Mouse (Mus musculus): ENCODE measurements around the gene Slc10a6.

The Slc10a6 gene

DNA sequence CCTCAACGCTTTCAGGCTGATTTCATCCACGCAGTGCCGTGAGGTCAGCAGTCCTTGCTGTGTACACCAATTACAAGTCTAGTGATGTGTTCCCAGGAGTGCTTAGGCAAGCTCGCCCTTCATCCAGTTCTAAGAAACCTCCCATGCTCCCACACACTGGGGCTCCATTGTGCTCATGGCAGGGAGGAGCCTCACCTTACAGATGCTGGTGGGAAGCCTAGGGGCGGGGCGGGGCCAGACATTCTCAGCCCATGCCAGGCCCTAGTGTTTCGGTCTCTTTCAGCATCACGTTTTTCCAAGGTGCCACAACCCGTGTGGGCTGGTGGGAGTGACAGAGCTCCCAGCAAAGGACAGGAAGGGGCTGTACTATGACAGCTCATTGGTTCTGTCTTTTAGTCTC, 12.0 kb downstream of the Slc10a6 start:
- DNase-seq (ENCODE audit: low read depth, low spot score), result no peak

DNA sequence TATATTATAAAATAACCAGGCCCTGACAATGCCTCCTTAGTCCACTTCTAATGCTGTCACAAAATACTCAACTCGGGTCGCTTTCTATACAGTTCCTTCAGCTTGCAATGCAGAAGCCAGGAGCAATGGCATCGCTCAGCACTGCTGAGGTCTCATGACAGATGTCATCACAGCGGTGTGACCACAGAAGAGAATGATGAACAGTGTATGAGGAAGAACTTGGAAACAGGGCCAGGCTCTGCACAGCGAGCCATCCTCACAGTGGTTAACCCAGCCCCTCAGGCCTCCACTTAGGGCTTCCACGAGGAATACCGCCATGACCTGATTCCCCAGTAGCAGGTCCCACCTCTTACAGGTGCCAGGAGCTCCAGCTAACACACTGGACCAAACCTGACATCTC, 14.8 kb downstream of the Slc10a6 start:
- DNase-seq (ENCODE audit: low read depth, low spot score), result no peak

DNA sequence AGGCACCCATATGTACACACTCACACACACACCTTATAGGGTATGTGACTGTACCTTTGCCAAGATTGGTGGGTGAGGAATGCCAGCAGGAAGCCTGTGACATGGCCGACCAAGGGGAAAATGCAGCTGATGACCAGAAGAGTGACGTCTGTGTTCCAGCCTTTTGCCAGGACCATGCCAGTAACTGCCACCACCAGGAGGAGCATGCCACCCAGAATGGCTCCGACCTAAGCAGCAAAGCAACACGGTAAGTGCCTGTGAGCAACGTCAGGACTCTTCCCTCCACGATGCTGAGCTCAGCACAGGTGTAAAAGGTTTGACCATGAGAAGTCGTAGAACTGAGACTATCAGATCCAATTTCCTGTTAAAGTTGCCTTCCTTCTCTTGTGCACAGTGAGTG, 16.9 kb downstream of the Slc10a6 start:
- no peak for DNase-seq (ENCODE audit: low read depth, low spot score)

DNA sequence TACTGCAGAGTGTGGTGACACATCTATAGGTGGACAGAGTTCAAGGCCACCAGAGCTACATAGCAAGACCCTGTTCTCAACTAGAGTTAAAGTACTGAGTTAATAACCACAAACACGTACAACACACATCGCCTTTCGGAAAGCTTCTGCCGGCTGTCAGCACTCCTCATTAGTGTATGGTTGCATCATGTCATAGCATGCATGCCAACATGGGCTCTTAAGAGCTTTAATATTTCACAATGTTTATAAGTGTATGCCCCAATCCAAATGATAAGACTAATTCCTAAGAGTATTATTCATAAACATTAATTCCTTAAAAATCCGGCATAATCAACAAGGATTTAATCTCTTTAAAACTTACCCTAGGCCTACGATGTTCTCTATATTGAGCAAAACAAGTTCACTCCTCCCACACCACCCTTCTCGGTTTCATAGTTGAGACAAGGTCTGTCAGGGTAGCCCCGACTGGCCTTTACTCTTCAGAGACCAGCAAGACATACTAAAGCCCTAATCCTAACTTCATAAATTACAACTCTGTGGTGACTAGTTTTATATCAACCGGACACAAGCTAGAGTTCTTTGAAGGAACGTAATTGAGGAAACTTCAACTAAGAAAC, 18.2 kb downstream of the Slc10a6 start:
- no peak for DNase-seq (ENCODE audit: low read depth, low spot score)

DNA sequence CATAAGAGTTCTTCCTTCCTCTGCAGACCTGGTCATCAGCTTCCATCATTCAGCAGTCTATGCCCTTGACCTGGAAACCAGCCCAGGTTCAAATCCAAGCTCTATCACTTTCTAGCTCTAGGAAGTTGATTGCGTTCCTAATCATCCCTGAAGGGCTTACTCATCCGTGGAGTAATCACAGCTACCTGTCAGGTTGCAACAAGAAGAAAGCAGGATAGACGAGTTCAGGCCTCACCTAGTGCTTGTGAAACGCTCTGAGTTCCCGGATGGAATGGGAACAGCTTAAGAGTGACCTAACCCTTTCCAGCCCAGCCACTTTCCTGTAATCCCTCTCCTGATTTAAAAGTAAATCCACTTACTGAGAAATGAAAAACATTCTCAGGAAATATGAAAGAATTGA, 19.1 kb downstream of the Slc10a6 start:
- DNase-seq (ENCODE audit: low read depth, low spot score), result no peak

DNA sequence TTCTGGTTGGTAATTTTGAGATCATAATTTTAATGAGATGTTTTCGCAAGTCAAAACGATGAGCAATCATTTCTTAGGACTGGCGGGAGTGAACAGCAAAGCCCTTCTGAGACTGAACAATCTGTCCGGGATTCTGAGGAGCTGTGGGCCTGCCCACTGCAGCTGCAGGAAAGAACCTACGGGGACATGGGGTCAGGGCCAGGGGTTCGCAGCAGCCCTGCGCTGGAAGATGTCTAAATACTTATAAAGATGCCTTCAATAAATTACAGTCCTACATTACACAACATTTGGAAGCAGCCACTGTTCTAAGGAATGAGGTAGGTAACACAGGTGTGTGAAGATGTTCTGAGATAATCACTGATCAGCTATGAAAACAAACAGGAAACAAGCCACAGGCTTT, 23.5 kb downstream of the Slc10a6 start:
- no peak for DNase-seq (ENCODE audit: low read depth, low spot score)

DNA sequence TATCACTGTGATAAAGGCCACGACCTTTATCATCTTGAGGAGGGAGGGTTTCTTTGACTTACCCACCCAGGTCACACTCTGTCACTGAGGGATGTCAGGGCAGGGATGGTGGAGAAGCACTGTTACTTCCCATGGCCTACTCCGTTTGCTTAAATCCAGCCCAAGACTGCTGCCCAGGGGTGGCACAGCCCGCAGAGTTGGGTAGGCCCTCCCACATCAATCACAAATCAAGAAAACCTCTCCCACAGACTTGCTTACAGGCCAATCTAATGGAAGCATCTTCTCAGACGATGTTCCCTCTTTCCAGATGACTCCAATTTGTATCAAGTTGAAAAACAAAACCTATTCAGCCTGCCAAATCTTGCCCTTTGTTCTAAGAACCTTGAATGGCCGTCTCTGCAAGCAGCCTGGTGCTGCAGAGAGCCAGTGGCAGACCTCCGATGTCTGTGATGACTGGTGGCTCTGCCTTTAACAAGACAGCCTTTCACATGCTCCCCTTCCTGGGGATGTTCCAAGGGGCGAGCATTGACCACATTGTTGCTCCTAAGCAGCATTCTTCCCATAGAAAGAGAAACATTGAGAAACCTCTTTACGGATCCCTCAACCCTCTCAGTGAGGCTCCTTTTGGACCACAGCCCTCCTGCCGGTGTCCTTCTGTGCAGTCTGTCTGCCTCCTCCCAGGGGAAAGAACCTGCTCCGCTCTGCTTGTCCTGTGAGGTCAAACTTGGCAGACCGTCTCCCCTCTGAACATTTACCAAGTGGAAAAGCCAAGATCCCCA, 25.9 kb downstream of the Slc10a6 start:
- DNase-seq (ENCODE audit: low read depth, low spot score), result peak; percentile 55

DNA sequence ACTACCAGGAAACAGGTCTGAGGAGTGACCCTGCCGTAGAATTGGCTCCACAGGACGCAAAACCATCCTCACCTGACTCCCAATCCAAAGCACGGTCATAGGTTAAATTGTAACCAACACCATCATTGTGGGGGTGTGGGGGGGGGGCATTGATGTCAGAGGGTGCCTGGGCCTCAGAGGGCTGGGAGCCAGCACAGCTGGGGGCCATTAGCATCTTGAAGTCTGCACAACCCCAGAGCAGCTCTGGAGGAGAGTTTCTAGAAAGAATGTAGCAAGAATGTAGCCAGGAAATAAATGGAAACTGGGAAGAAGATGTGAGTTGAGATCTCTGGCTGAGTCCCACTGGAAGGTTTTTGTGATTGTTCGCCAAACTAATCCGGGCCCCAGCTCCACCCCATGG, 30.3 kb downstream of the Slc10a6 start:
- no peak for DNase-seq (ENCODE audit: low read depth, low spot score)

DNA sequence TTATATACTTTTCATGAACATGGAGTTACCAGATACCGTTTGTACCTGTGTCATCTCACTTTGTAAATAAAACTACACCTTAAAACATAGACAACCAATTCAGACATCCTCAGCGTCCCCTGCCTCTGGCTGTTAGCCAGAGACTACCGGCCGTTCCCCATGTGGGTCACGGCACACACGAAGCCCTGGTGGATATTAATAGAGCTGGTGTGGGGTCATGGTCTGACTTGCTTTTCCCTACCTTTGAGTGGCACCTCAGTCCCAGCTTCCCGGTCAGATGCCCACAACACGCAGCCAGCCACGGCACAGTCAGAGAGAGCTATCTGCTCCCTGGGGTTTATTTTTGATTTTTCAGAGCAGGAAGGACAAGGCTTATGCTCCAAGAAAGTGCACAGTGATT, 30.9 kb downstream of the Slc10a6 start:
- DNase-seq (ENCODE audit: low read depth, low spot score), result no peak

DNA sequence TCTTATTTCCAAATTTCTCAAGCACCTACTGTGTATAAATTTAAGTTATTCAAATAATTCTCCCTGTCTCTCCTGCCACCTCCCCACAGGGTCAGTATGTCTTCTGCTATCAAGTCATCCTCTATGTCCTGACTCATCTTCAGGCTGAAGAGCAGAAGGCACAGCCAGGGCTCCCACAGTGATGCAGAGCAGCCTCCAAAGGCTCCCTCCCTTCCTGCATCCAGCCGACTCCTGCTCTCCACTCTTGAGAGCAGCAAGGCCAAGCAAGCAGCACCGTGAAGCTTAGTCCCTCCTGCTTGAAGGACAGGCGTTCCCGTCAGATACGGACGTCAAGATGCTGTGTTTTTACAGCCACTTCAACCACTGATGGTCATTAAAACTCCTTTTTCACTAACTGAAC, 31.6 kb downstream of the Slc10a6 start:
- DNase-seq (ENCODE audit: low read depth, low spot score), result peak; percentile 75

DNA sequence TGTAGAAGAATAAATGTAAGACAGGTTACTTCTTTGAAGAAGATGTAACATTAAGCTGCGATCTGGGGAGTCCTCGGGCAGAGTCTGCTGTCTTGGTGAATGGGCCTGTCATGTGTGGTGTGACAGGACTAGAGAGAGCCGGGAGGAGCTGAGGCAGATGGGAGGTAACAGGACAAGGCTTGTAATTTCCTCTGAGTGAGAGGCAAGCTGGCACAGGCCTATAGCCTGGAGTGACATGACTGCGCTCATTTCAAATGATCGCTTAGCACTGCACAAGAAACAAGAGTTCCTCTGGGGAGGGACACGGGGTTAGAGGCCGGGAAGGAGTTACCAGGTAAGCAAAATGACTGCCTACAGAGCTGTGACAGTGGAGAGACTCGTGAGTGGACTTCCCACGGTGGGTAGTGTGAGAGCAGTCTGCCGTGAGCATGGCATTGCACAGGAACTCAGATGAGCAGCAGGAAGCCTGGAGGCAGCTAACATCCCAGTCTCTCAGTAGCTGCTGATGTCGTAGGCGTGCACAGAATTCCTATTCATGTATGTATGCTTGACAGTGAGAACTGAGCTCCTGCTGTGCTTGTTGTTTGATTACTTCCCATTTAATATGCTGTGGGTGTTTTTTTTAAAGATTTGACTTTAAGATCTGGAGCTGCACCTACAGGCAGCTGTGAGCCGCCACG, 32.6 kb downstream of the Slc10a6 start:
- peak; percentile 23 for DNase-seq (ENCODE audit: low read depth, low spot score)

DNA sequence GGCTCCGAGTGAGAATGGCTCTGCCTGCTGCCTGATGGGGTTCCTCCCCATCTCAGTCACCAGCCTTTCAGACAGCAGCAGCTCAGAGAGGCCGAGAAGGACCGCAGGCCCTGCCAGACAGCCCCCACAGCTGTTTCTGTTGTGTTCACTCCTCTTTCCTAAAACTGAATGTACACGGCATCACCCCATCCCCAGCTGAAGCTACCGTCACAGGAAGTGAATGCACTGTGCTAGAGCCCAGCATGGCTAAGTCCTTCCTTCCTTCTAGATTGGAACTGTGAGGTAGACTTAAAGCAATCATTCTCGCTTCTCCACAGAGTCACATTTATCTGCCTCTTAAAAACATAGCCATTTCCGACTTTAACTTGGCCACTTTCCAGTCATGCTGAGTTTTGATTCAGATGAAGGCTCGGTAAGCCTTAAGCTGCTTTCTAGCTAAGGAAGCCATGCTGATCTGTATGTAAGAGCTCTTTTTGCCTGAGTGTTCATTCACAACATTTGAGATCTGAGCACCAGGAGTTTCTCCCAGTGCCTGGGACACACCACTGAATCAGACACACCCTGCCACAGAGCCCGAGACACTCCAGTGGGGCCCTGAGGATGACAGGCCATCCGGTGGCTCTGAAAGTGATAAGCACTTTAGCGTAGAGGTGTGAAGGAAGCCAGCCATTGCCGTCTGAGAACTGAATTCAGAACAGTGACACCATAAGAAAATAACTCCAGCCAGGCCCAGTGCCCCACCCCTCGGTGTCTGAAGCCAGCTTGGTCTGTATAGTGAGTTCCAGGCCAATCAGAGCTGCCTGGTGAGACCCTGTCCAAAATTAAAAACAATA, 33.6 kb downstream of the Slc10a6 start:
- peak; percentile 36 for DNase-seq (ENCODE audit: low read depth, low spot score)

DNA sequence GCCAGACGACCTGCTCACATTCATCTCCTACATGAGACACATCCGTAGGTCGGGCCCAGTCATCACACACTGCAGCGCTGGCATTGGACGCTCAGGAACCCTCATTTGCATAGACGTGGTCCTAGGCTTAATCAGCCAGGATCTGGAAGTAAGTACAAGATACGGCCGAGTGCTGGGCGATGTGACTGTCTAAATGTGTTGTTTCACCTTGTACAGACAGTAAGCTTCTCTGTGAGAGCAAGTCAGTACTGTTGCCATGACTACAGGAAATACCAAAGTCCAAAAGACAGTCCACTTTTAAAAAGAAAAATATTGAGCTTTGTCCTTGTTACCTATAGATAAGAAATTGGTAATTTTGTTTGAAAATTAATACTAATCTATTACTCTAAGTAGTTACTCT, 35.6 kb downstream of the Slc10a6 start:
- DNase-seq (ENCODE audit: low read depth, low spot score), result peak; percentile 12

DNA sequence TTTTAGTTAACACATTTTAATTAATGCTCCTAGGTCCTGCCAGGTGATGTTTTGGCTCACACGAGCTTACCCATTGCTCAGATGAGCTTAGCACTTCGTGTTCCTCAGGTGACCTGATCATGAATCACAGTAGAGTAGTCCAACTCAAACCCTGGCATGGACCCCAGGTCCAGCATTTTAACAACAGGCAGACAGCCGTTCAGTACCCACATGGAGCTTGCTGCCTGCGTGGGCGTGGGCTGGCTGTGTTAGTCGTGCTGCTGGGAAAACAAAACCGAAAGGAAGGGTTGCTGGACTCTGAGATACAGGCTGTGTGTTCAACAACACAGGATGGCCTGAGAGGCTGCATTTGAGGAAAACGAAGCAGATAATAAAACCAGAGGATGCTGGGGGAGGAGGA, 36.5 kb downstream of the Slc10a6 start:
- DNase-seq (ENCODE audit: low read depth, low spot score), result peak; percentile 80

DNA sequence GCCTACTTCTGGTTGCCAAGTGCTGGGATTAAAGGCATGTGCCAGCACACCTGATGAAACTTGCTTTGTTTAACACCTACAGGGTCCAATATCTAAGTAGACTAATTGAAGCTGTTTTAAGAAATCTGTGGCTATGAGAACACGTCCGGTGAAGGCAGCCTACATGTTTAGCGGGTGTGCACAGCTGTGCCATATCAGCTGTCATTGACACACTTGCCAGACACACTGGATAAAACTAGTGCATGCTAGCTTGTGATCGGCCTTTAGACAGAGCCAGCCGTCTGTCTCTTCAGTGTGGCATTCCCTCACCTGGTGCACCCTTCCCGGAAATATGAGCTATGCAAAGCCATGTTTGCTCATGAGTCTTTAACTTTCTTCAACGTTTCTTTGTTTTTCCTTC, 37.4 kb downstream of the Slc10a6 start:
- no peak for DNase-seq (ENCODE audit: low read depth, low spot score)

DNA sequence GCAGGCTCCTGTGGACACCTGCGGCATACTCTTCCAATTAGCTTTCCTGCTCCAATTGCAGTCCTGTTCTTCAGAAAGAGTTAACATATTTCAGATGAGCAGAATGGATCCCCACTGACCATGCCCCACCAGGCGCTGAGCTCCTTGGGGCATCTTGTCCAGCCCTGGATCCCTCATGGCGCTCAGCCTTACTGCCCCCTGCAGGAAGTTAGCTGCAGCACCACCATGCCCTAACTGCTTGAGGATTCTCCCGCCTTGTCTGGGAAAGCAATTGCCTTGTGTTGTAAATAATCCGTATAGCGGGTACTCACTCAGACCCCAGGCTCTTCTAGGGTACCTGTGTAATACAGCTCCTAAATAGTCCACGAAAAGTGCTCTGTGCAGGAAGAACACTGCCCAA, 42.0 kb downstream of the Slc10a6 start:
- no peak for DNase-seq (ENCODE audit: low read depth, low spot score)

DNA sequence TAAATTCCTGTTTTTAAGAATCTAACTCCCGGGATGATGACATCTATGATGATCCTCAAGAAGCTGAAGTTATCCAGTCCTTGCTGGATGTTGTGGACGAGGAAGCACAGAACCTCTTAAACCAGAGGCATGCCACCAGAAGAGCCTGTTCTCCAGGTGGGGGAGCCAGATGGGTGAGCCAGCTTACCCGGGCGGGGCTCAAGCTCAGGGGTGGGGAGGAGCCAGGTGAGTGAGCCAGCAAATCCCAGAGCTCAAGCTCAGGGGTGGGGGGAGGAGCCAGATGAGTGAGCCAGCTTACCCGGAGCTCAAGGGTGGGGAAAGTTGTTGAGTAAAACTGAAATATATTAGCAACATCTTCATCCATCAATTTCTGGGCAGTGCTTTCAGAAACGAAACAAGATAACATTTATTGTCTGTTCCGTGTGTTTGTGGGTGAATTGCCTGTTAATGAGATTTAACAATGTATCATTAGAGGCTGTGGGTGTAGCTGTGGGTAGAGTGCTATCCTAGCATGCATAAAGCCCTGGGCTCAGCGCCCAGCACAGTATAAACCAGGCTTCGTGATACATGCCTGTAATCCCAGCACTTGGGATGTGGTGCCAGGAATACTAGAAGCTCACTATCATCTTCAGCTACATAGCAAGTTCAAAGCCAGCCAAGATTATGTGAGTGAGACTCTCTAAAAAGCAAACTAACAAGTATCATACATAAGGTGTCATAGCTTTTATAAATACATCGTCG, 49.4 kb downstream of the Slc10a6 start:
- DNase-seq (ENCODE audit: low read depth, low spot score), result peak; percentile 29

DNA sequence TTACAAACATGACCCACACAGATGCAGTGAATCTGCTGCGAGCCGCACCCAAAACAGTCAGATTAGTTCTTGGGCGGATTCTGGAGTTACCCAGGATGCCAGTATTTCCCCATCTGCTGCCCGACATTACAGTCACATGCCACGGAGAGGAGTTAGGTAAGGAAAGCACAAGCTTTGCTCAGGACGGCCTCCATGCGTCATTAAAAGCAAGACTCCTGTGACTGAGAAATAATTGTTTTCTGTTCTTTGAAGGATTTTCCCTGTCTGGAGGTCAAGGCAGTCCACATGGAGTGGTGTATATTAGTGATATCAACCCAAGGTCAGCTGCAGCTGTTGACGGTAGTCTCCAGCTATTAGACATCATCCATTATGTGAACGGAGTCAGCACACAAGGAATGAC, 59.8 kb downstream of the Slc10a6 start:
- DNase-seq (ENCODE audit: low read depth, low spot score), result no peak

DNA sequence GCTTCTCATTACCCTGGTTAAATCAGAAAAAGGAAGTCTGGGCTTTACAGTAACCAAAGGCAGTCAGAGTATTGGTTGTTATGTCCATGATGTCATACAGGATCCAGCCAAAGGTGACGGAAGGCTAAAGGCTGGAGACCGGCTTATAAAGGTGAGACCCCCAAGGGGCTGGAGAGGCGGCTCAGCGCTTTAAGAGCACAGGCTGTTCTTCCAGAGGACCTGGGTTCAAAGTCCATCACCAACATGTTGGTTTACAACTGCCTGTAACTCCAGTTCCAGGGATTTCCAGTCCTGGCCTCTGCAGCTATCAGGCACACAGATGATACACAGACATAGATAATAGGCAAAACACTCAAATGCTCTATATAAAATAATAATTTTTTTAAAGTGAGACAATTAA, 61.2 kb downstream of the Slc10a6 start:
- DNase-seq (ENCODE audit: low read depth, low spot score), result no peak

DNA sequence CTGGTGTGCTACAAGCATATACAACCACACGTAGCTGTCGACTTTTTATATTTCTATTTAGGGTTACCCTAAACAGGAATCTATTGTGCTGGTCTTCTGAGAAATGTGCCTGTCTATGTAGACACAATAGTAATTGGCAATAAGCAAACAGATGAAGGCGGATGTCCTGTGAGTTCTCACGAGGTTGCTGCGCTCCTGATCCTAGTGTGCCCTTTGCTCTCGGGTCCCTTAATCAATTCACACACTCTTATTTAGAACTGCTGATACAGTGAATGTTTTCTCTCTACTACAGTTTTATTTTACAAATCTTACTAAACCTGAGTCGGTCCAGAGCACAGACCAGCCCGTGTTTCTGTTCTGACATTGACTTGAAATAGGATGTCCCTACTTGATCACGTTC, 68.7 kb downstream of the Slc10a6 start:
- DNase-seq (ENCODE audit: low read depth, low spot score), result no peak
